Mouse (Mus musculus) C2C12 (cell line): ENCODE measurements at regions not wholly inside any gene's neighbourhood (a gene's known extent, or its start where the extent isn't known, plus 50 kb on each side); places are given as distances from the start of the nearest gene placed in this dataset.

Experiments used
- CTCF ChIP-seq: IDR thresholded peaks from one replicate; pipeline ENCODE4 v1.5.1; 2011; ENCODE audit not compliant: control insufficient read depth, insufficient read depth, insufficient read length
- FOSL1 ChIP-seq: IDR thresholded peaks from one replicate; pipeline ENCODE4 v1.8.0; 2011; ENCODE audit warnings: mild to moderate bottlenecking, low read length; ENCODE audit not compliant: poor library complexity, insufficient read depth, severe bottlenecking
- MAX ChIP-seq: IDR thresholded peaks from one replicate; pipeline ENCODE4 v1.6.1; 2011; ENCODE audit warnings: mild to moderate bottlenecking, control low read depth
- MYOD1 ChIP-seq: IDR thresholded peaks from one replicate; pipeline ENCODE4 v1.6.1; 2011; ENCODE audit warnings: low read depth; ENCODE audit not compliant: control insufficient read depth, insufficient read length
- MYOG ChIP-seq: IDR thresholded peaks from one replicate; pipeline ENCODE4 v1.6.1; 2011; ENCODE audit not compliant: control insufficient read depth, insufficient read length; ENCODE audit errors: extremely low read depth
- USF1 ChIP-seq: IDR thresholded peaks from one replicate; pipeline ENCODE4 v1.6.1; 2011; ENCODE audit warnings: low read depth, mild to moderate bottlenecking, control low read depth, moderate library complexity

- TF ChIP-seq USF1 (no peak), MYOD1 (no peak), CTCF (no peak), MAX (no peak), MYOG (no peak), FOSL1 (no peak)
Observed at GRCm38 (mm10) chr9:113433424-113433823, 274.6 kb downstream of the Pdcd6ip start.
